Mouse (Mus musculus) liver, postnatal 0 days (tissue): Measurements from ENCODE around the gene Parp3.

Experiments used
- CTCF ChIP-seq: sonication (generic); IDR thresholded peaks from 2 replicates; pipeline ENCODE4 v1.5.1; 2016; ENCODE audit warnings: antibody characterized with exemption, low read depth
- EP300 ChIP-seq: IDR thresholded peaks from 2 replicates; pipeline ENCODE4 v1.6.1; 2016; ENCODE audit warnings: antibody characterized with exemption, low read depth, mild to moderate bottlenecking

- TF ChIP-seq EP300: no peak
- TF ChIP-seq CTCF: no peak
Measured at GRCm38 (mm10) chr9:106478101-106478500, 1.4 kb upstream of the Parp3 start.
